Mouse (Mus musculus): ENCODE measurements at regions not wholly inside any gene's neighbourhood (a gene's known extent, or its start where the extent isn't known, plus 50 kb on each side); places are given as distances from the start of the nearest gene placed in this dataset.

DNA sequence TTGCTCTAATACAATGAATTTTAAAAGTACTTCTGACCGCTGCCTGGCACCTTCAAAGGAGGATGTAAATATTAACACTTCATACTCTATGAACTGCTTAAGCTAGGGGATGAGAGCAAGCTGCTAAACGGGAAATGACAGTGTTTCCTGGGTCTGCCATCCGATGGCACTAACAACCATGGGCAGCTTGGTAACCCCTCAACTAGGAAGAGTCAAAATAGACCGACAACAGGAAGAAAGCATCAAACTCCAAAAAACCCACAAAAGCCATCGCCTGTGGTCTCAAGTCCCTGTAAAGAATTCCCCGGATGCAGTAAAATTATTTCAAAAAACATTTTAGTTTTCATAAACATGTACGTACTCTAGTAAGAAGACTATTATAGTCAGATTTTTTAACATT, 175.3 kb upstream of the Smim15 start:
- TF ChIP-seq CTCF (IDR thresholded peaks at IDR 0.05; ENCODE audit: insufficient read depth, low read depth, low read length) (no peak), POLR2A (IDR thresholded peaks at IDR 0.05; ENCODE audit: insufficient read depth, low read depth, low read length) (no peak)
